Mouse (Mus musculus) neural tube, embryonic 14.5 days (tissue): ENCODE measurements around the gene Kcnj14. TPM values are rescaled to one million over a fixed set of nuclear protein-coding genes. Genes with fewer than 3 reads are reported as not detected.

Experiments used
- ATAC-seq: fragments of 200-750 bp; cut with Nextera tagmentation; 2 replicates; pipeline ENCODE4 v1.8.0; 2017; ENCODE audit warnings: low read depth, mild to moderate bottlenecking, moderate TSS enrichment, moderate library complexity
- H3K27ac ChIP-seq: fragments of 300-500 bp; sonication (generic); 2 replicates; pipeline ENCODE4 v1.5.1; 2014; ENCODE audit warnings: low read depth, mild to moderate bottlenecking, control low read depth, low read length, moderate library complexity, mixed read lengths
- H3K27me3 ChIP-seq: fragments of 300-500 bp; sonication (generic); 2 replicates; pipeline ENCODE4 v1.6.1; 2014; ENCODE audit warnings: low read length; ENCODE audit not compliant: control insufficient read depth, insufficient read depth
- H3K36me3 ChIP-seq: fragments of 300-500 bp; sonication (generic); 2 replicates; pipeline ENCODE4 v1.6.1; 2014; ENCODE audit warnings: low read length, mixed read lengths; ENCODE audit not compliant: control insufficient read depth, insufficient read depth
- H3K4me1 ChIP-seq: fragments of 300-500 bp; sonication (generic); 2 replicates; pipeline ENCODE4 v1.6.1; 2014; ENCODE audit warnings: low read length; ENCODE audit not compliant: control insufficient read depth, insufficient read depth
- H3K4me2 ChIP-seq: fragments of 300-500 bp; sonication (generic); 2 replicates; pipeline ENCODE4 v1.6.1; 2014; ENCODE audit warnings: mild to moderate bottlenecking, low read depth, low read length, control low read depth
- H3K4me3 ChIP-seq: fragments of 300-500 bp; sonication (generic); 2 replicates; pipeline ENCODE4 v1.5.1; 2014; ENCODE audit warnings: low read depth, low read length, control low read depth, mixed read lengths
- H3K9ac ChIP-seq: fragments of 300-500 bp; sonication (generic); replicated peaks from 2 replicates; pipeline ENCODE4 v1.6.1; 2014; ENCODE audit warnings: low read depth, mild to moderate bottlenecking, control low read depth, low read length, mixed read lengths
- H3K9me3 ChIP-seq: fragments of 300-500 bp; sonication (generic); 2 replicates; pipeline ENCODE4 v1.6.1; 2016; ENCODE audit warnings: low read length; ENCODE audit not compliant: control insufficient read depth
- WGBS: fragments of 180-500 bp; shearing (Covaris S2); extraction: QIAGEN DNeasy Blood & Tissue Kit; methylation state at CpG from one replicate; pipeline ENCODE4 v1.1.7; 2014; 5-methylcytosine and 5-hydroxymethylcytosine counted together
- polyA plus RNA-seq: library from polyadenylated mRNA; unstranded; fragments of >200 nt; fragmentation: Nextera tagmentation; extraction: Ambion mirVana; gene quantifications from 2 replicates; pipeline ENCODE4 v1.2.1, GENCODE M21; 2014

Kcnj14 gene
- polyA plus RNA-seq, 1 experiment from 2014 or later = 1.1 TPM

GRCm38 (mm10) chr7:45767500-45767899 lies 57.1 kb downstream of the Kcnj14 start:
- Histone ChIP-seq H3K27me3 (no peaks in the 10 kb centered on the region), H3K9ac (no peak overlapping the region), H3K4me1 (no peaks in the 10 kb centered on the region), H3K4me3 (no peak overlapping the region), H3K27ac (no peak overlapping the region), H3K4me2 (no peak overlapping the region), H3K36me3 (no peaks in the 10 kb centered on the region), H3K9me3 (no peaks in the 10 kb centered on the region)
- no peak for ATAC-seq
- 95% methylated on average over 6 of the region's 6 CpGs for WGBS

- no peaks in the 10 kb centered on the region for H3K4me1 ChIP-seq
- H3K4me3 ChIP-seq = no peak overlapping the region
- no peak for ATAC-seq
- WGBS = 43% methylated on average over 7 of the region's 8 CpGs
- H3K4me2 ChIP-seq = no peak overlapping the region
- no peaks in the 10 kb centered on the region for H3K9me3 ChIP-seq
- H3K36me3 ChIP-seq = no peaks in the 10 kb centered on the region
- H3K27ac ChIP-seq = no peak overlapping the region
- no peak overlapping the region for H3K9ac ChIP-seq
- no peaks in the 10 kb centered on the region for H3K27me3 ChIP-seq
Measured at GRCm38 (mm10) chr7:45766764-45767163, 57.8 kb downstream of the Kcnj14 start.

Other genes with a start within 250 kb of the Kcnj14 start
- gene Fgf21, start 209.3 kb downstream of the Kcnj14 start, polyA plus RNA-seq = not detected in 2 replicates
- not detected in 2 replicates for gene Fut1, start 207.5 kb downstream of the Kcnj14 start, polyA plus RNA-seq
- gene Izumo1, start 203.0 kb downstream of the Kcnj14 start, polyA plus RNA-seq = not detected in 2 replicates
- 12.8 and 14.2 TPM in 2 replicates for gene Rasip1, start 197.3 kb downstream of the Kcnj14 start, polyA plus RNA-seq
- gene Mamstr, start 184.8 kb downstream of the Kcnj14 start, polyA plus RNA-seq = 2.6 and 3.0 TPM in 2 replicates
- gene Fut2, start 158.4 kb downstream of the Kcnj14 start, polyA plus RNA-seq = 0.15 and 0.51 TPM in 2 replicates
- 1.8 TPM in 1 of 2 replicates, not detected in the other for gene Ntn5, start 140.8 kb downstream of the Kcnj14 start, polyA plus RNA-seq
- gene Sec1, start 130.4 kb downstream of the Kcnj14 start, polyA plus RNA-seq = 0.13 and 0.54 TPM in 2 replicates
- 31.9 and 32.8 TPM in 2 replicates for gene Car11, start 124.9 kb downstream of the Kcnj14 start, polyA plus RNA-seq
- 2.5 and 2.6 TPM in 2 replicates for gene Dbp, start 119.7 kb downstream of the Kcnj14 start, polyA plus RNA-seq
- 603 and 609 TPM in 2 replicates for gene Rpl18, start 109.3 kb downstream of the Kcnj14 start, polyA plus RNA-seq
- gene Sphk2, start 106.8 kb downstream of the Kcnj14 start, polyA plus RNA-seq = 15.6 and 19.1 TPM in 2 replicates
- 0.17 and 0.24 TPM in 2 replicates for gene Fam83e, start 103.6 kb downstream of the Kcnj14 start, polyA plus RNA-seq
- gene Spaca4, start 99.0 kb downstream of the Kcnj14 start, polyA plus RNA-seq = not detected in 2 replicates
- gene Lmtk3, start 41.0 kb downstream of the Kcnj14 start, polyA plus RNA-seq = 21.2 and 32.3 TPM in 2 replicates
- 6.8 and 9.7 TPM in 2 replicates for gene Sult2b1, start 40.1 kb downstream of the Kcnj14 start, polyA plus RNA-seq
- gene Cyth2, start 10.2 kb downstream of the Kcnj14 start, polyA plus RNA-seq = 223 and 266 TPM in 2 replicates
- 39.0 and 40.5 TPM in 2 replicates for gene Grwd1, start 6.2 kb upstream of the Kcnj14 start, polyA plus RNA-seq
- gene Kdelr1, start 48.0 kb upstream of the Kcnj14 start, polyA plus RNA-seq = 67.9 and 98.6 TPM in 2 replicates
- 3.4 and 4.3 TPM in 2 replicates for gene Grin2d, start 53.6 kb upstream of the Kcnj14 start, polyA plus RNA-seq
- 0.37 TPM in 1 of 2 replicates, not detected in the other for gene Syngr4, start 71.9 kb upstream of the Kcnj14 start, polyA plus RNA-seq
- 4.0 and 4.8 TPM in 2 replicates for gene Tmem143, start 72.2 kb upstream of the Kcnj14 start, polyA plus RNA-seq
- gene Emp3, start 96.6 kb upstream of the Kcnj14 start, polyA plus RNA-seq = 5.3 and 36.4 TPM in 2 replicates
- gene Ccdc114, start 99.3 kb upstream of the Kcnj14 start, polyA plus RNA-seq = 3.8 and 4.0 TPM in 2 replicates
- 0.37 and 0.40 TPM in 2 replicates for gene Abcc6, start 205.5 kb upstream of the Kcnj14 start, polyA plus RNA-seq
- gene Nomo1, start 208.9 kb upstream of the Kcnj14 start, polyA plus RNA-seq = 26.0 and 28.5 TPM in 2 replicates